Mouse (Mus musculus): ENCODE results near the gene Crtc1. TPM values are rescaled to one million over a fixed set of nuclear protein-coding genes. Genes with fewer than 3 reads are reported as not detected.

Gene Crtc1
- polyA plus RNA-seq, 1 experiment from 2014 or later, result 8.0 TPM

DNA sequence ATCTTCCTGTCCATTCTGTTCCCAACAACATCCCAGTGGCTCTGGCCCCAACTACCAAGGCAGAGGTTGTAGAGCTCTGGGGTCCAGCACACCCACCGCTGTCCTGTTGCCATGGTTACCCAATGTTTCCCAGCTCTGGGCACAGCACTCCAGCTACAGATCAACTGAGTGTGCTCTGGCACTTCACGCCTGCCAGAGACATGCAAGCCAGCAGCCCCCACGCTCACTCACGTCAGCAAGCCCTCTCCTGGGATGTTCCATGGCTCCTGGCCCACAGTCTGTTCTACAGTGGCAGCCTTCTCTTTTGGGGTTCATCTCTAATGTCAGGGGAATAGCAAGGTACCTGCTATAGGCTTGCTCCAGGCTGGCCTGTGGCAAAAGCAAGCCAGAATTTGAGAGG lies 23.9 kb upstream of the Crtc1 start:
- DNase-seq (ENCODE audit: low spot score), result no peak

DNA sequence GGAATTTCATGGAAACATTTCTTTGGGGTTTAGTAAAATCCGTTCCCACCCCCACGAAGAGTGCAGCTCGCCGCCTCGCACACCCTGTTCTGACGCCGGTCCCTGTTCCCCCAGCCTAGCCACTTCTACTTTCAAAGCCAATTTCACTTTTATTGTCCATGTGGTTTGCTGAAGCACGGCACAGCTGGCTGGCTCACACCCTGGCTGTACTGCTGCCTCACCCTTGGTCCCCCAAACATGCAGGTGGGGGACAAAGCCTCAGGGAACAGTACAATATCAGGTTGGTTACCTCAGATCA lies 23.1 kb upstream of the Crtc1 start:
- DNase-seq (ENCODE audit: low spot score), result no peak

DNA sequence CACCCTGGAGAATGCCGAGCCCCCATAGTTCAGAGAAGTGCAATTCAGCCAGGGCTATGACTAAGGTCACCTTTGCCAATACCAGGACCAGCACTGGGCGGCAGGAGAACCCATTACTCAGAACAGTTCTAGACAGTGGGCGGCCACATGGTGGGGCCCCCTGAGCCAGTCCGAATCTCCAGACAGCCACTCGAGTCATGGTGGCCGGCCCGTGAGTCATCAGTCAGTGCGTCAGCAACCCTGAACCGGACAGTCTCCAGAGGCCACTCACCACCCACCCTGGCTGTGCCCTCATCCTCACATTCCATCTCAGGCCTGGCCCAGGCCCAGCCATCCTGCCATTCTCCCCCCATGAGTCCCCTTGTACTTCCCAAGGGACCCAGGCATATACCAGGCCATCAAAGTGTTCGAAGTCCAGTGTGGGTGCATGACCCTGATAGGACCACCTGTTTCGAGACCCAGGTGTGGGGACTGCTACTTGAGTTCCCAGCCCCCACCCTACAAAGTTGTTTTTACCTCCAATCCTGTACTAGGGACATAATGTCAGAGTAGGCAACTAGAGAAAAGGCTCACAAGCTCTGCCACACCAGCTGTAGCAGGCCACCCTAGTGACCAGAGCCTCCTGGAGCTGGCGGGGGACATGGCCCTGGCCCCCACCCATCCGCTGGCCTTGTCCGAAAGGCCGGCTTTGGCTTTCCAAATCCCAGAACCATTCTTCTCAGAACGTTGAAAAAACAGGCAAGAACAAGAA lies 22.6 kb upstream of the Crtc1 start:
- DNase-seq (ENCODE audit: low spot score), result no peak

DNA sequence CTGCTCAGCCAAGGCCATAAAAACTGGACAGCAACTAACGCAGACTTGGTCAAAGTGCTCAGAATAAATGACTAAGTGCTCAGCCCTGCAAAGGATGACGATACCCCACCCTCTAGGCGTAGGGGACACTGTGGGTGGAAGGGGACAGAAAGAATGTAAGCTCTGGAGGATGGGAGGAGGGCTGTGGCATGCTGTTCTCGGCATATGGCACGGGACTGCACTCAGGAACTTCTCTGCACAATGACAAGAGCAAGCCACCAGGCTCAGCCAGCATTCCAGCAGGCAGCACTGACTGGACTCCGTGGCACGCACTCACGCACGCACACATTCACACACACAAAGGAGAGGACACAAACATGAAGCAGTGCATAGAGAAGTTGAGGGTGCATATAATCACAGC lies 21.2 kb upstream of the Crtc1 start:
- DNase-seq (ENCODE audit: low spot score), result no peak

DNA sequence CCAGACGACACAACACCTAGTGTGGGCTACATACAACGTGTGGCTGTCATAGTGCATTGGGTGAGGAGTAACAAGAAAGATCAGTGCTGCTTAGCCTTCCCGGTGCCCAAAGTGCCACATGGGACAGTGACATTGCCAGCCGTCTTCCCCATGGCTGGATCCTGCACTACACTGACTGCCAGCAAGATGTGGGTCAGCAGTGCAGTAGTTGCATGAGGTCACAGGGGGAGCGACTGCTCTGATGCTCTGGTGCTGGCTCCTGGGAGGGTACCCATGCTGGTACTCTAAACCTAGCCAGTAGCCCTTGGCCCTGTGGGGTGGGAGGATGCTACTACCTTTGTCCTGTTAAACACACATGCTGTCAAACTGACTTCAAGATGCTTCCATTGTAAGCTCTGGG lies 20.8 kb upstream of the Crtc1 start:
- no peak for DNase-seq (ENCODE audit: low spot score)

DNA sequence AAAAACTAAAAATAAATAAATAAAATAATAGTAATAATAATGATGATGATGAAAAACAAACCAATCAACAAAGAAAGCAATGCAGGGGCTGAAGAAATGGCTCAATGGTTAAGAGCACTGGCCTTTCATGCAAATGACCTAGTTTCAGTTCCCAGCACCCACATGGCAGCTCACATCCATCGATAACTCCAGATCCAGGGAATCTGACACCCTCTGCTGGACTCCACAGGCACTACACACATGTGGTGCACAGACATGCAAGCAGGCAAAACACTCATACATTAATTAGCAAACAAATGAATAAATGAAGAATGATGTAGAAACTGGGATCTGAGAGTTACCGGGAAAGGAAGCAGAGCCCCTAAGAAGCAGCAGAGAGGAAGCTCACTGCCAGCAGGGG lies 20.3 kb upstream of the Crtc1 start:
- no peak for DNase-seq (ENCODE audit: low spot score)

DNA sequence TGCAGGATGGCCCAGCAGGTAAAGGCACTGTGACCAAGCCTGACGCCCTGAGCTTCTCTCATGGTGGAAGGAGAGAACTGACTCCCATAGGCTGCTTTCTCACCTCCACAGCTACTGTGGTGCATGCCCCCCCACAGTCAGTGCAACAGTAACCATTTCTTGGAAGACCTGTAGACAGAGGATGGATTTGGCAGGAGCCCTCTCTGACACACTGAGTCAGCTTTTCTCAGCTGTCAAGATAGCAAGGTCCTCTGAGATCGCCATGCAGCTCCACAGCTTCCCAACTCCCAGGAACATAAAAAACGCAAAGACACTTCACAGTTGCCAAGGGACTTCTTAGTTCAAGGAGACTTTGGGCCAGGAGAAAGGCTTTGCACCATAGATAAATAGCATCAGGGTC lies 19.1 kb upstream of the Crtc1 start:
- DNase-seq (ENCODE audit: low spot score), result no peak

DNA sequence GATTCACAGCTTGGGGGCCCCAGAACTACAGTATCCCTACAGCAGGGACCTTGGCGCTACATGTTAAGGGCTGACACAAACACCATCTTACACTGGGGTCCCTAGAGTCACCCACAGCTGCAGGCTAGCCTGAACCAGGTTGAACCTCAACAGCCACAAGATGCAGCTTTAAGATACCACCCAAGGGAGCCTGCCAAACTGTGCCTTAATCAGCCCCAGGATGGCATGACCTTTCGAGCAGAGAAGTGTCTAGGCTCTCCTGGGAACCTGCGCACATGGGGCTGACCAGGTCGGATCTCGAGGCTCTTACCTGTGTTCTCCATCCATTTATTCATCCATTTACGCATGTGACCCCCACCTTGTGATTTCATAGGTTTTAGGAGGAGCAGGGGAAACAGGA lies 18.5 kb upstream of the Crtc1 start:
- DNase-seq (ENCODE audit: low spot score), result no peak

DNA sequence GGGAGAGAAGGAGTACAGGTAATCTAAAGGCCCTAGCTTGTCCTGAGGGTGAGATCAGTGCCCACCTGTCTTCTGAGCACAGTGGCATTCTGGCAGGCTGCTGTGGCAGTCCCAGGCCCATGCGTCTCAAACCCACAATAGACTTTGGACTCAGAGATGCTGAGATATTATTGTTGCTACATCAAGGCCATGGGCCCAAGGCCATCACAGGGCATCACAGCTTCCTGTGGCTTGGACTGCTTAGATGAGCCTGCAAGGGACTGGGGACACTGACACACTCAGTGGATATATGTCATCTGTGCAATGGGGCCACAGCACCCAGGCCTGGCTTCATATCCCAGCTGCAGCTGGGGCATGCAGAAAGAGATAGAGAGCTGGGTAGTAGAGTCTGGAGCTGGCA lies 17.6 kb upstream of the Crtc1 start:
- no peak for DNase-seq (ENCODE audit: low spot score)

DNA sequence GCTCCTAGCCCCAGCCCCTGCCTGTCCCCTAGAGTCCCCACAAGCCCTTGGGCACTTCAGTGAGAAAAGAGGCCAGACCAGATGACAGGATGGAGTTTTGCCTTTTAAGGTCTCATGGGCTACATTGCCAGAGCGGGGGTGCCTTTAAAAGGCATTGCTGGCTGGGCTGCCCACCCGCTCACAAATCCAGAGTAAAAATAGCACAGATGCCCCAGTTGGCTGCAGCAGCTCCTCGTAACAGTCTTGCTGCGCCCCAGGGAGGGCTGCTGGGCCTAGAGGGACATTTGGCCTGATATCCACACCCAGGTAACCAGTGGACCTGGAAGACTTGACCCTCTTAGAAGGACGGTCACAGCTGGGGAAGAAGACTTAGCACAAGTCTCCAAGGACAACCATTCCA lies 14.5 kb upstream of the Crtc1 start:
- DNase-seq (ENCODE audit: low spot score), result no peak

DNA sequence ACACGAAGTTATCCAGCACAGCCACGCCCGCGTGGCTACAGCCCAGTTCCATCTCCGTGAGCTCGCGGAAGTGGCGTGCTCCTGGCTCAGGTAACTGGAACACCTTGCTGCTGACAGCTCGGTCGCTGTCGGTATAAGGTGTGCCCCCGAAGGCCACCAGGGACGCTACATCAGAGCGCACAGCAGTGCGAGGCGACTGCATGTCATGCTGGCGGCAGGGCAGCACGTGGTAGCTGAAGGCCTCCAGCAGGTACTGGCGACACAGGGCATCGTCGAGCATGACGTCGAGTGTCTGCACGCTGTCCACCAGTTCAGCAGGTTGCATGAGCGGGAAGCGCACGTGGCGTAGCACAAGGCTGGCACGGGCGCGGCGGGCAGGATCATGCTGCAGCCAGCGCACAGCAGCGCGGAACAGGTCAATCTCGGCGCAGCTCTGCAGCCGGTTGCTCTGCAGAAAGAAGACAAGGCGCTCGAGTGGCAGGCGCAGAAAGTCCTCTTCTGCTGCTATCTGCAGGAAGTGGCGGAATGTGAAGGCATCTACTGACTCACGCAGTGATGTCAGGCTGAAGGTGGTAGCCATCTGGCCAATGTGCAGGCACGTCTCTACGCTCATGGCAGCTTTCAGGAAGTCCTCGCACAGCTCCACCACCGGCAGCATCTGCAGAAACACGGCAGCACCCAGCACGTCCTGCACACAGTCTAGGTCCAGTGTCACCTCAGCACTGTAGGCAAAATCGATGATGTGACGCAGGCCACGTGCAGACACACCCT lies 13.0 kb upstream of the Crtc1 start:
- DNase-seq (ENCODE audit: low spot score), result no peak

DNA sequence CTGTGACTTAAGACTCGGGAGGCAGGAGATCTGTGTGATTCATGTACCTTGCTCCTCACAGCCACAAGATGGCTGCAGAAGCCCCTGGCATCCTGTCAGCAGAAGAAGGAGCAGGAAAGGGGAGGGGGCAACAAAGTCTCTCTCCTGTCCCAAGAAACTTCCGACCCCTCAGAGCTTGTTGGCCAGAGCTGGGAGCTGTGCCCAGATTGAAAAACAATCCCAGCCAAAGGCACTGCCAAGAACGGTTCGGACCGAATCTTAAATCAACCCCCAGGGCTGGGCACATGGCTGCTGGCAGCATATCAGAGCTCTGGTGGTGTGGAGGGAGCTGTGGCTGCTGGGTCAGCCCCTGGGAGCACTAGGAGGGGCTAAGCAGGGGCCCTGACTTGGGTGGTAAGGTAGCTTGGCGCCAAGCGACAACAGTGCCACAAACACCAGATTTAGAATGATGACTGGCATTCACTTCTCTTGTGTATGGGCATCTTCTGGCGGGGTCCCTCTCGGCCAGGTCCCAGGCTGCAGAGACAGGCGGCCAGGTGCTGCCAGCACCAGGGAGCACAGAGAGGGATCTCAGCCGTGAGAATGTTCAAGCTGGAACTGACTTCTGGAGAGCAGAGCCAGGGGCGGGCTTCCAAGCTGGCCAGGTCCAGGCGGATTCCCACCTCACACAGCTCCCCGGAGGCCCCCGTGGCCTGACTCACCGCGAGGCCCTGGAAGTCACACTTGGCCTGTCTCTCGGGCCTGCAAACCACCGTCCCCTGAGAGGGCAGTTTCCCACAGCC lies 8.5 kb upstream of the Crtc1 start:
- DNase-seq (ENCODE audit: low spot score), result no peak

DNA sequence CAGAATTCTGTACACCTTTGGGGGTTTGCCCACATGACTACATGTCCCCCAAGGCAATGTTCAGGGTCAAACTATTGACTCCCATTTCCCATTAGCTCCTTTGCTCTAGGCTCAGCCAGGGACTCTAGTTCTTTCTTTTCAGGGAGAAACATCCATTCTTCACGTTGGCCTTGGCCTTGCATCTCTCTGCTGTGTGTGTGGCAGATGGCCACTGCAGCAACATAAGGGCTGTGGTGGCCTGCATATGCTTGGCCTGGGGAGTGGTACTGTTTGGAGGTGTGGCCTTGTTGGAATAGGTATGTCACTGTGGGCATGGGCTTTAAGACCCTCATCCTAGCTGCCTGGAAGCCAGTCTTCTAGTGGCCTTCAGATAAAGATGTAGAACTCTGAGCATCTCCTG lies 6.6 kb upstream of the Crtc1 start:
- DNase-seq (ENCODE audit: low spot score), result no peak

DNA sequence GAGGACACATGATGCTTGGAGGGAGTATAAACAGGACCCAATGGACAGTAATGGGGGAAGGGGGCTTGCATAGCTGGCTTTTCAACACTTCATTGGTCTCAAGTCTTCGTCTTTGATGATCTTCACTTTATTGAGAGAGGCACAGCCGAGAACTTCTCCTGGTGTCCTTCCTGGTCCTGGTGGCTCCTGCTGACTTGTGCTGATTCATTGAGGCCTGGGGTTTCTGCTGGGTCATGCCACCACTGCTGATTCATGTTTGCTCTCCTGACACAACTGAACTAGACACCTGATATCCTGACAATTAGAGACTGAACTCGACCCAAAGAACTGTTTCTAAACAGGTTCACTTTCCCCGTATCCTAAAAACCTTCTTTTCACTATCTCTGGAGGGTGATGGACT lies 3.9 kb upstream of the Crtc1 start:
- no peak for DNase-seq (ENCODE audit: low spot score)

DNA sequence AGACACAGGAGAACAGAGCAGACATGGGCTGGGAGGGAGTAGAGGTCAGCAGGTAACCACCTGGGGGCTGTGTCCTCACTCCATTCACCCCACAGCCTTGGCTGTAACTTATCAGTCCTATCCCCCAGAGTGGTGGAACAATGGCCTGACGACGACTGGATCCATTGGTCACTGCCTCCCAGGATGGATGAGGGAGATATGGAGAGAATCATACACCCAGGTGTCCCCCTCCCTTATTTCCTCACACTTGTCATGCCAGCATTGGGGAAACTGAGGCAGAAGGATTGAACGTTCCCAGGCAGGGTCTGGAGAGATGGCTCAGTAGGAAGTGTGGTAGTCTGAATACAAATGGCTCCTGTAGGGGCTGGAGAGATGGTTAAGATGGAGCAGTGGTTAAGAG lies 2.2 kb upstream of the Crtc1 start:
- no peak for DNase-seq (ENCODE audit: low spot score)

DNA sequence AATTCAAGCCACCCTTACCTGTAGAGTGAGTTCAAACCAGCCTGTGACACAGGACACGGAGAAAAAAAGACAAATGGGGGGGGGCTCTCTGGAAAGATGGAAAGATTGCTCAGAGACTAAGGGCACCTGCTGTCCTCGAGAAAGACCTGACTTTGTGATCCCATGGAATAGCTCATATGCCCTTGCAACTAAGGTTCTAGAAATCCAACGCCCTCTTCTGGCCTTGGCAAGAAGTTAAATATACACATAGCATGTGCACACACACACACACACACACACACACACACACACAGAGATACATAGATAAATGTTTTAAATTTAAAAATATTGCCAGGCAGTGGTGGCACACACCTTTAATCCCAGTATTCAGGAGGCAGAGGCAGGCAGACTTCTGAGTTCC lies 867 bp upstream of the Crtc1 start:
- DNase-seq (ENCODE audit: low spot score), result no peak

DNA sequence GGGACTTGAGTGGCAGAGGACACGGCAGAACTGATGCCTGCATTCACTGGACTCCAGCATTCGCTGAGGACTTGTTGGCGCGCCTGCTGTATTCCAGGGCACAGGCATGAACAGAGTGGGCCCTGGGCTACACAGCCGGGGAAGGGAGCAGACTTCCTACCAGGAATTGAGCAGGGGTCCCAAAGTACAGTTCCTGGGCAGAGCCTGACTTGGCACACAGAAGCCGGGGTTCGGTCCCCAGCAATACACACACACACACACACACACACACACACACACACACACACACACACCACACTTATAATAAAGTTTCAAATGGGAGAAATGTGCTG lies 435 bp upstream of the Crtc1 start:
- DNase-seq (ENCODE audit: low spot score), result no peak

DNA sequence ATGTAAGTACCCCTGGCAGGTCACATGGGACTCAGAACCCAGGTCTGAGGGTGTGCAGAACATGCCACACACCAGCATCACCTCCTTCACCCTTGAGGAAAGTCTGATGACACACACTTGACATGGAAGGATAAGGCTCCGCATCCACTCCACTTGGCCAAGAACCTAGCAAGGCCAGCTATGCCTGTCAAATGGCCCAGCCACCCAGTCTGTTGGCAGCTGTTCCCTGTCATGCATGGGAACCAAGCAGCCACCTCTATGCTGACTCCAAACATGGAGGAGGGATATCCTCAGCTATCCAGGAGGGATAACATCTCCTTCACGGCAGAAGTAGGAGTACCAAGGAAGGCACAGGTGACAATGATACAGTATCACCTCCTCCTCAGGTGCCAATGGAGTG lies 956 bp downstream of the Crtc1 start:
- DNase-seq (ENCODE audit: low spot score), result no peak

DNA sequence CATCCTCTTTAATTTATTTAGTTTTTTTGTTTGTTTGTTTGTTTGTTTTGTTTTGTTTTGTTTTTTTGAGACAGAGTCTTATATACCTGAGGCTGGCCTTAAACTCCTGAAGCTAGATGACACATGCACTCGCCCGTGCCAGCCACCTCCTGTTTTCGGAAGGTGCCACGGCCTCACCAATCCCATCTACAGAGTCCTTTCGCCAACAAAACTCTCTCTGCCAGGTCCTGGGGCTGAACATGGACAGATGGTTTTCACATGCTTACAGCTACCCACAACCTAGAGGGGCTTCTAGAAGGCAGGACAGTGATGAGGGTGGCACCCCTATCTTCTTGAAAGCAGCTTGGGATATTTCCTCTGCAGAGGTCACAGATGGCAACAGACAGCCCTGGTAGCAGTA lies 4.2 kb downstream of the Crtc1 start:
- no peak for DNase-seq (ENCODE audit: low spot score)

DNA sequence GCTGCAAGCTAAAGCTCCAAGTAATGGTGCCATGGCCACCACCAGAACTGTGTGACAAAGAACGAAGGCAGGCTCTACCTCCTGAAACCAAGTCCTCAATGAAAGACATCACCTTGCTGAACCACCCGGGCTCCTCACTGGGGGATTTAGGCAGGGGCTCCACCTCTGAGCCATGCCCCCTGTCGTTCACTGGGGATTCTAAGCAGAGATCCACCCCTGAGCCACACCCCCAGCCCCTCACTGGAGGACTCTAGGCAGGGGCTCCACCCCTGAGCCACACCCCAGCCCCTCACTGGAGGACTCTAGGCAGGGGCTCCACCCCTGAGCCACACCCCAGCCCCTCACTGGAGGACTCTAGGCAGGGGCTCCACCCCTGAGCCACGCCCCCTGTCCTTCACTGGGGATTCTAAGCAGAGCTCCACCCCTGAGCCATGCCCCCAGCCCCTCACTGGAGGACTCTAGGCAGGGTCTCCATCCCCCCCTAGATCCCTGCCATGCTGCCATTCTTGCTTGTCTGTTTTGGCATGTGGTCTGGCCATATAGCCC lies 6.3 kb downstream of the Crtc1 start:
- DNase-seq (ENCODE audit: low spot score), result no peak

DNA sequence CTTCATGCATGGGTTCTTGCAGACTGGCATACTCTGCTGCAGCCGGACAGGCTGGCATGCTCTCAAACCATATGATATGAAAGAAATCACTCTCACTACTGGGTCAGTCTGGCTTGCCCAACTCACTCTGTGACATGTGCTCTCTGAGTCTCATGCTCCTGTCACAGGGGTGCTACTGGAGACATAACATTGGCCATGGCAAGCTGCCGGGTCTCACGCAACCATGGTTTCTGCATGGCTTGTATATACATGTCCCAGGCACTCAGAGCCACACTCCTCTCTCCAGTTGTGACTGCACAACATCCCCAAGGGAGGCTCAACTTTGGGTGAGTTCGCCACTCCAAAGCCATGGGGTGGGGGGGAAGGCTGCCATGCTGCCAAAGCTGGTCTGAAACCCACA lies 8.2 kb downstream of the Crtc1 start:
- DNase-seq (ENCODE audit: low spot score), result no peak

DNA sequence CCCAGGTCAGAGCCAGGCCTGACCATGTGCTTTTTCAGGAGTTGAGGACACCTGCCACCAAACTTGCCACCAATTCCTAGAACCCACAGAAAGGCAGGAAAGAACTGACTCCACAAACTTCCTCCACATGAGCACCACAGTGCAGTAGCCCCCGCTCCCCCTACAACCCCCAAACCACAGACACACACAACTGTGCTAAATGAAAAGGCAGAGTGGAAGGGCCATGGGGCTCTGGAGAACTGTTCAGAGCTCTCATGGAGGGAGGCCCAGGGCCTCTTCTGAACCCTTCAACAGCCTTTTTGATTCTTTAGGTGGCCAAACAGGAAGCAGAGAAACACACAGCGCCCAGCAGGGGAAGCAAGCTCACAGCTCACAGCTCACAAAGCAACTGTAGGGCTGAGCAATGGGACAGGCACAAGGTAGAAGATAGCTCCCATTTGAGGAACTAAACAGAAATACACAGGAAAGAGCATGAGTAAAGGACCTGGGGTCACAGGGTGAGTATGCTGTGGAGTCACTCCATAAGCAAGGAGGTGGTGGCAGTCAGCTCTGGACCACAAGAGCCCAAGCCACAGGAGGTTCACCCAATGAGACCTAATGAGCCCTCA lies 13.0 kb downstream of the Crtc1 start:
- DNase-seq (ENCODE audit: low spot score), result peak; percentile 41

All from thymus, postnatal 0 days (tissue).